Mouse (Mus musculus): Measurements from ENCODE around the gene Slc25a35.

GRCm38 (mm10) chr11:68923191-68923590, 44.7 kb upstream of the Slc25a35 start:
- no peak for TF ChIP-seq CTCF (IDR thresholded peaks at IDR 0.05; ENCODE audit: insufficient read depth, low read length)
- no peak for TF ChIP-seq POLR2A (IDR thresholded peaks at IDR 0.05; ENCODE audit: borderline replicate concordance, extremely low read depth, low read depth, low read length)

Measured in lung, adult 2 months (tissue).